Mouse (Mus musculus): ENCODE measurements around the gene Il3ra. TPM values are rescaled to one million over a fixed set of nuclear protein-coding genes. Genes with fewer than 3 reads are reported as not detected.

Il3ra gene
- total RNA-seq (2012; rRNA removed) (0.64 and 0.76 TPM in 2 replicates), total RNA-seq (2014; rRNA removed) (0.89 and 1.3 TPM in 2 replicates), polyA plus RNA-seq (2012; ENCODE audit: insufficient read length, low read depth) (2.6 and 4.8 TPM in 2 replicates)

DNA sequence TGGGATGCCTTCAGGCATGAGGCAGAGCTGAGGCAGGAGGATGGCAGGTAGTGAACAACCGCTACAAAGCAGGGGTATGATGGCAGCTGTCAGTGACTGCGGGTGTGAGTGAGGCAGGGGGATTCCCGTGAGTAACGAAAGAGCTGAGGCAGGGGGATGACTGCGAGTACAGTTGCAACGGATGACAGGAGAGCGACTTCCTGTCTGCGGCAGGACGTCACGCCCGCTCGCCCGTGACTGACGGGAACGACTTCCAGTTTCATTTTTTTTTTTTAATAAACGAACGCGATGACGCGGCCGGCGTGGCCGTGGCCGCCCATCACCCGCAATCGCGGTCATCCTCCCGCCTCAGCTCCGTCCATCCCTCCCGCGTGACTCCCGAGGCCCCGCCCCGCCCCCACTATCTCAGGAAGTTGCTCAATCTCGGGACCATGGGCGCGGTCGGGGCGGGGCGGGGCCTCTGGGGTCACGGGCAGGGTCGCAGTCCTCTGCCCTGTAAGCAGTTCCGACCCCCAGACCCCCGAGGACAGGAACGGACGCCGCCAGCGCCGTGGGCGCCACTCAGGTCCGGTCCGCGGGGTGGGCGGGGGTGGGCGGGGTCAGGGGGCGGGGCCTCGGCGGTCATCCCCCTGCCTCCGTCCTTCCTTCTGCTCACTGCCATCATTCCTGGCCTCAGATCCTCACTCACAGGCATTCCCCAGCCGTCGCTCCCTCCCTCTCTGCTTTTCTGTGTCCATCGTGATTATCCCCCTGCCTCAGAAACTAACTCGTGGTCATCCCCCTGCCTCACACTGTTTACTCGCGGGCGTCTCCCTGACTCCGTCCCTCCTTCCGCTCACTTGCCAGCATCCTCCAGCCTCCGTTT is at the start of gene Il3ra:
Il3ra (plus strand) TSS at position 328 of the 865 bp plus-strand sequence.
- H3K9me3 ChIP-seq (replicated peaks; ENCODE audit: low read length) = peaks cover 50% of the 10 kb centered on the region
- H3K4me2 ChIP-seq (ENCODE audit: insufficient read depth, low read depth, poor library complexity, severe bottlenecking) = no peak within 1 kb of the TSS
- H3K4me3 ChIP-seq (replicated peaks in 1 of 3; ENCODE audit: low read depth in 2 of 3, low read length in 2 of 3, poor library complexity in 1 of 3) = peak within 1 kb of the TSS; percentile 50 to 67 (median 60)
- H3K36me3 ChIP-seq (replicated peaks in 1 of 2; ENCODE audit: control insufficient read depth in 1 of 2, insufficient read depth in 1 of 2, low read length in 1 of 2) = peaks cover 0 to 10% of the 10 kb centered on the region in 2 experiments
- H3K4me1 ChIP-seq (ENCODE audit: control insufficient read depth in 1 of 2, insufficient read depth in 2 of 2) = peaks cover 0 to 3% of the 10 kb centered on the region in 2 experiments; a peak in 1 of 4 replicates
- no peaks in the 10 kb centered on the region for H3K27me3 ChIP-seq (replicated peaks)
- no peak for TF ChIP-seq MAZ (IDR thresholded peaks at IDR 0.05; ENCODE audit: low read depth, low read length)
- 0 out of 2 replicates have a peak, but pooled peaks have one; percentile 2 for TF ChIP-seq TCF12 (IDR thresholded peaks at IDR 0.05; ENCODE audit: low read depth, low read length)
- 0 out of 2 replicates have a peak, but pooled peaks have one; percentile 8 for TF ChIP-seq ETS1 (conservative IDR thresholded peaks at IDR 0.05; ENCODE audit: low read depth, low read length)
- TF ChIP-seq POLR2A (IDR thresholded peaks at IDR 0.05; ENCODE audit: low read depth, low read length) = no peak
- TF ChIP-seq BHLHE40 (IDR thresholded peaks at IDR 0.05; ENCODE audit: low read depth, low read length) = peak; percentile 59
- peak; percentile 72 for TF ChIP-seq ZNF384 (IDR thresholded peaks at IDR 0.05; ENCODE audit: low read depth, low read length)
- peak; percentile 71 for DNase-seq (ENCODE audit: extremely low read depth)
- peak within 1 kb of the TSS; percentile 40 for H3K27ac ChIP-seq (ENCODE audit: insufficient read depth, low read depth)
- dilution Hi-C loops (cut with MboI; ENCODE audit: extremely low pct_ligation_motif_present, extremely low pct_unique_long_range_greater_than_20kb, low sequenced_read_pairs) = no loop called here
- no peak within 1 kb of the TSS for H3K9ac ChIP-seq (ENCODE audit: insufficient read depth, low read depth)
- H3K79me2 ChIP-seq (replicated peaks; ENCODE audit: control insufficient read depth, extremely low read depth, insufficient read depth, poor library complexity, severe bottlenecking) = no peaks in the 10 kb centered on the region
- in situ Hi-C loops (cut with MboI; ENCODE audit: low pct_ligation_motif_present, low pct_unique_long_range_greater_than_20kb, low sequenced_read_pairs) = no loop called here

GRCm38 (mm10) chr14:14308938-14309337 is 37.1 kb upstream of the Il3ra start:
- no peak overlapping the region for H3K4me3 ChIP-seq (replicated peaks in 1 of 3; ENCODE audit: low read depth in 2 of 3, low read length in 2 of 3, poor library complexity in 1 of 3)
- H3K9ac ChIP-seq (ENCODE audit: insufficient read depth, low read depth) = no peak overlapping the region
- no peak overlapping the region for H3K4me2 ChIP-seq (ENCODE audit: insufficient read depth, low read depth, poor library complexity, severe bottlenecking)
- no peaks in the 10 kb centered on the region for H3K4me1 ChIP-seq (ENCODE audit: control insufficient read depth in 1 of 2, insufficient read depth in 2 of 2)
- no peaks in the 10 kb centered on the region for H3K36me3 ChIP-seq (replicated peaks in 1 of 2; ENCODE audit: control insufficient read depth in 1 of 2, insufficient read depth in 1 of 2, low read length in 1 of 2)
- in situ Hi-C loops (cut with MboI; ENCODE audit: low pct_ligation_motif_present, low pct_unique_long_range_greater_than_20kb, low sequenced_read_pairs) (no loop called here), dilution Hi-C loops (cut with MboI; ENCODE audit: extremely low pct_ligation_motif_present, extremely low pct_unique_long_range_greater_than_20kb, low sequenced_read_pairs) (no loop called here)
- H3K27me3 ChIP-seq (replicated peaks) = no peaks in the 10 kb centered on the region
- DNase-seq (ENCODE audit: extremely low read depth) = no peak
- H3K27ac ChIP-seq (ENCODE audit: insufficient read depth, low read depth) = no peak overlapping the region
- no peaks in the 10 kb centered on the region for H3K9me3 ChIP-seq (replicated peaks; ENCODE audit: low read length)
- no peaks in the 10 kb centered on the region for H3K79me2 ChIP-seq (replicated peaks; ENCODE audit: control insufficient read depth, extremely low read depth, insufficient read depth, poor library complexity, severe bottlenecking)
- TF ChIP-seq ZKSCAN1 (IDR thresholded peaks at IDR 0.05; ENCODE audit: borderline replicate concordance, low read depth, low read length) (no peak), RCOR1 (conservative IDR thresholded peaks at IDR 0.05; ENCODE audit: low read depth, low read length) (no peak), RAD21 (IDR thresholded peaks at IDR 0.05; ENCODE audit: low read depth, low read length) (no peak), CTCF (conservative IDR thresholded peaks at IDR 0.05 in 1 of 2, IDR thresholded peaks at IDR 0.05 in 1 of 2; ENCODE audit: low read depth in 2 of 2, low read length in 2 of 2) (no peak), JUN (IDR thresholded peaks at IDR 0.05; ENCODE audit: insufficient read depth, low read depth, low read length) (no peak), ZNF384 (IDR thresholded peaks at IDR 0.05; ENCODE audit: low read depth, low read length) (no peak)

DNA sequence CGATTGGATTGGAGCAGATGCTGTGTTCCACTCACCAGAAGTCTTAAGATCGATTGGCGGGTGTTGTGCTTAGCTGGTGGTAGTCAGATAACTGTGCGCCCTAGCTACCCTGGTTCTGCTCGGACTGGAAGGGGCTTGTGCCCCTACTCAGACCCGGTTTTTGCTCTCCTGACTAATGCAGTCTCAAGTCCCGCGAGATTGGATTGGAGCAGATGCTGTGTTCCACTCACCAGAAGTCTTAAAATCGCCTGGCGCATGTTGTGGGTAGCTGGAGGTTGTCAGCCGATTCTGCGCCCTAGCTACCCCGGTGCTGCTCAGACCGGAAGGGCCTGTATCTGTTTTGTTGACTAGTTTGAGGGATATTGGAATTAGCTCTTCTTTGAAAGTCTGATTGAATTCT is 36.7 kb upstream of the Il3ra start:
- dilution Hi-C loops (cut with MboI; ENCODE audit: extremely low pct_ligation_motif_present, extremely low pct_unique_long_range_greater_than_20kb, low sequenced_read_pairs) = no loop called here
- TF ChIP-seq ZKSCAN1 (IDR thresholded peaks at IDR 0.05; ENCODE audit: borderline replicate concordance, low read depth, low read length) (no peak), TBP (conservative IDR thresholded peaks at IDR 0.05; ENCODE audit: low read depth, low read length) (no peak), MAZ (IDR thresholded peaks at IDR 0.05; ENCODE audit: low read depth, low read length) (no peak), JUND (conservative IDR thresholded peaks at IDR 0.05; ENCODE audit: low read depth, low read length) (no peak), UBTF (IDR thresholded peaks at IDR 0.05; ENCODE audit: low read depth, low read length) (no peak), SIN3A (IDR thresholded peaks at IDR 0.05; ENCODE audit: low read length) (no peak), USF2 (conservative IDR thresholded peaks at IDR 0.05; ENCODE audit: low read depth, low read length) (no peak), CTCF (conservative IDR thresholded peaks at IDR 0.05 in 1 of 2, IDR thresholded peaks at IDR 0.05 in 1 of 2; ENCODE audit: low read depth in 2 of 2, low read length in 2 of 2) (no peak), USF1 (IDR thresholded peaks at IDR 0.05; ENCODE audit: low read depth, low read length) (no peak), NELFE (IDR thresholded peaks at IDR 0.05; ENCODE audit: low read depth, low read length) (no peak), POLR2A (IDR thresholded peaks at IDR 0.05; ENCODE audit: low read depth, low read length) (no peak), IRF4 (IDR thresholded peaks at IDR 0.05; ENCODE audit: low read depth, low read length) (no peak), HCFC1 (IDR thresholded peaks at IDR 0.05; ENCODE audit: low read depth, low read length) (no peak), NRF1 (IDR thresholded peaks at IDR 0.05; ENCODE audit: low read depth, low read length) (no peak), EP300 (IDR thresholded peaks at IDR 0.05; ENCODE audit: low read length) (no peak), RCOR1 (conservative IDR thresholded peaks at IDR 0.05; ENCODE audit: low read depth, low read length) (no peak), MXI1 (IDR thresholded peaks at IDR 0.05; ENCODE audit: low read depth, low read length) (no peak)

More for the DNA sequence above, 36.7 kb upstream of the Il3ra start:
- no peak overlapping the region for H3K4me2 ChIP-seq (ENCODE audit: insufficient read depth, low read depth, poor library complexity, severe bottlenecking)
- no peak overlapping the region for H3K9ac ChIP-seq (ENCODE audit: insufficient read depth, low read depth)
- no peaks in the 10 kb centered on the region for H3K9me3 ChIP-seq (replicated peaks; ENCODE audit: low read length)
- no peaks in the 10 kb centered on the region for H3K4me1 ChIP-seq (ENCODE audit: control insufficient read depth in 1 of 2, insufficient read depth in 2 of 2)
- H3K4me3 ChIP-seq (replicated peaks in 1 of 3; ENCODE audit: low read depth in 2 of 3, low read length in 2 of 3, poor library complexity in 1 of 3) = no peak overlapping the region
- DNase-seq (ENCODE audit: extremely low read depth) = no peak
- H3K79me2 ChIP-seq (replicated peaks; ENCODE audit: control insufficient read depth, extremely low read depth, insufficient read depth, poor library complexity, severe bottlenecking) = no peaks in the 10 kb centered on the region
- no peaks in the 10 kb centered on the region for H3K36me3 ChIP-seq (replicated peaks in 1 of 2; ENCODE audit: control insufficient read depth in 1 of 2, insufficient read depth in 1 of 2, low read length in 1 of 2)
- no peaks in the 10 kb centered on the region for H3K27me3 ChIP-seq (replicated peaks)
- in situ Hi-C loops (cut with MboI; ENCODE audit: low pct_ligation_motif_present, low pct_unique_long_range_greater_than_20kb, low sequenced_read_pairs) = no loop called here
- no peak overlapping the region for H3K27ac ChIP-seq (ENCODE audit: insufficient read depth, low read depth)

All from CH12.LX (cell line).